Mouse (Mus musculus): Measurements from ENCODE around the gene Akap2.

DNA sequence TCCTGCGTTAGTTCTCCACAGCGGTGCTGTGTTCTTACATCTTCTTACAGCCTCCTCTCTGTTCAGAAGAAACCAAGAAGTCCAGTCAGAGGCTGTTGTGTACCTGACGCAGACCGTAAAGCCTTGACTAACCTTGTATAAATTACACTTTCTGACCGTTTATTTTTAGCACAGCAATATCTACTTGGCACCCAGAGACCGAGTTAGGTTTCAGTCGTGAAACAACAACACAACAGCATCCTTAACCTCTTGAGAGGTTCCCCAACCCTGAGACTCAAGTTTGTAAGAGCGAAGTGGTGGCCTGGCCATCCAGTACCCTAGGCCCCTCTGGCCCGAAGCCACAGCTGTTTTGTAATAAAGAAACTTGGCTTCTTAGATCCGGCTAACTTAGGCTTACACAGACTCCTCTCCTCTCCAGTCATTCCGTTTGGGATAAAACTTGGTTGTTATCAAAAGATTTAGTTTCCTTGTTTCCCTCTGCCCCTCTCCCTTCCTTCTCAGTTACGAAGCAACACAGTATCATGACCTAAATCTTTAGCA is 32.7 kb upstream of the Akap2 start:
- TF ChIP-seq EP300 (IDR thresholded peaks at IDR 0.05; ENCODE audit: low read depth), result no peak
- no peak for TF ChIP-seq CTCF (IDR thresholded peaks at IDR 0.05; ENCODE audit: low read depth)

Measured in liver, embryonic 14.5 days (tissue).